Mouse (Mus musculus): ENCODE data around the gene Elf2.

The Elf2 gene

DNA sequence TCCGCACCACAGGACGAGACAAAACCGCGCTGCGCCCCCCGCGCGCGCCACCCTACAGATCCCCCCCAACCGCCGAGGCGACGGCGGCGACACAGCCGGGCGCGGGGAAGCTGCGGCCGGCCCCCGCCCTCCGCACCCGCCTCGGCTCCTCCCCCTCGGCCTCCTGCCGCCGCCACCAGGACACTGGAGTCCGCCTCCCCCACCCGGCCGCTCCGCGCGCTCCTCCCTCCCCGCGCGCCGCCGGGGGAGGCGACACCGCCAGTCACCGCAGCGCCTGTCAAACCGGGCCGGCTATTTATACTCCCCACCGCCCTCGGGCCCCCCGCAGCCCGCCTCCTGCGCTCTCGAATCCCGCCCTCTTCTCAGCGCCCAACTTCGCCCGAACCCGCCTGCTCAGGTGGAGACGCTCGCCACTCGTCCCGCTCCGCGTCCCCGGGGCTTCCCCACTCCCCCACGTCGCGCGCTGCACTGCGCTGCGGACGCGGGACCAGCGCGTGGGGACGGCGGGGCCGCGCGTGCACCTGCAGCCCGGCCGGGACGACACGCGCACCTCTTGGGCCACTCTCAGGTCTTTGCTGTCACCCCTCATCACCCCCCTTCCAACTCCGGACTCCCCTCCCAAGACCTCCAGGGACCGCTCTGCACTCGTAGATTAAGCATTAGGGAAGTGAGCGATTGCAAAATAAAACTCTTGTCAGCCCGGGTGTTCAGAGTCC, at the start of gene Elf2:
Elf2 (minus strand) TSS at position 112 of the 716 bp plus-strand sequence.
- peak; percentile 69 to 85 for DNase-seq (ENCODE audit: low spot score in 2 of 2)

DNA sequence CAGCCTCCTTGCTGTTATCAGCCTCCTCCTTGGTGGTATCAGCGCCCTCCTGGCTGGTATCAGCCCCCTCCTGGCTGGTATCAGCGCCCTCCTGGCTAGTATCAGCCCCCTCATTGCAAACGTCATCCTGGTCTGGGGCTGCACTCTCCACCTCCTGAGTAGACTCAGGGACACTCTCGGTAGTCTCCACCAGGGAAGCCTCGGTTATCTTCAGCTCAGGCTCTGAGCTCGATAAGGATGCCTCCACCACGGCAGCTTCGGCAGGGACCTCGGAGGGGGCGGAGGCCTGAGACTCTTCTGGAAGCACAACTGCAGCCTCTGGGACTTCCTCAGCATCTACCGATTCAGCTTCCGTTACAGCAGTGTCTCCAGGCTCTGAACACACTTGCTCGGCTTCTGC, 48.4 kb upstream of the Elf2 start:
- no peak for DNase-seq (ENCODE audit: low spot score in 2 of 2)

DNA sequence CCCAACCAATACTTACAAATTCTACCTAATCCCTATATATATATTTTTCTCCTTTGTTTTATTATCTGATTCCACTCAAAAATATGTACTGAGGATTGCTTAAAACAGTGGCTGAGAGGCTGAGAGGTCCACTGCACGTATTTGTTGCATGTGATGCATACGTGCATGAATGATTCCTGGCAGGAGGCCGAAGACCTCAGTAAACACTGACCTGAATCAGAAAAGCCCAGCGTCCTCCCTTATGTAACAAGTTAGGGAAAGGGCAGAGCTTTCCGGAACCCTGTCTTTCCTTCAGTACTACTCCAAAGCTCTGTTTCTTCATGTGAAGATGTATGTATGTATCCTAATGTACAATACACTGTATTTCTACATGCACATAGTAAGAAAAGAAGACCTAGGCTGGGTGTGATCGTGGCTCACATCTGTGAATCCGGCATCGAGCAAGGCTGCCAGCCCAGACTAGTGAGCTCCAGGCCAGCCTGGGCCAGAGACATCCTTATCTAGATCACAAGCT, 47.5 kb upstream of the Elf2 start:
- DNase-seq (ENCODE audit: low spot score in 2 of 2): no peak

DNA sequence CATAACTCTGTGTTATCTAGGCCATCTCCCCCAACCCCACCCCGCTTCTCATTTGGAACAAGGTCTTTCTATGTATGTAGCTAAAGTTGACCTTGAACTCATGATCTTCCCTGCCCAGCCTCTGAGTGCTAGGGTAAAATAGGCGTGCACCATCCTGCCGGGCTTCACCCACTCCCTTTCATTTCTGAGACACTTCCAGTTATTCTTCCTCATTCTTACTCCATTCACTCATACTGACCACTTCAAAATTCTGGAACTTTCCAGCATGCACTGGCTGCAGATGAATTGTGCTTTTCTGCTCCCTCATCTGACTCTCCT, 46.6 kb upstream of the Elf2 start:
- no peak for DNase-seq (ENCODE audit: low spot score in 2 of 2)

DNA sequence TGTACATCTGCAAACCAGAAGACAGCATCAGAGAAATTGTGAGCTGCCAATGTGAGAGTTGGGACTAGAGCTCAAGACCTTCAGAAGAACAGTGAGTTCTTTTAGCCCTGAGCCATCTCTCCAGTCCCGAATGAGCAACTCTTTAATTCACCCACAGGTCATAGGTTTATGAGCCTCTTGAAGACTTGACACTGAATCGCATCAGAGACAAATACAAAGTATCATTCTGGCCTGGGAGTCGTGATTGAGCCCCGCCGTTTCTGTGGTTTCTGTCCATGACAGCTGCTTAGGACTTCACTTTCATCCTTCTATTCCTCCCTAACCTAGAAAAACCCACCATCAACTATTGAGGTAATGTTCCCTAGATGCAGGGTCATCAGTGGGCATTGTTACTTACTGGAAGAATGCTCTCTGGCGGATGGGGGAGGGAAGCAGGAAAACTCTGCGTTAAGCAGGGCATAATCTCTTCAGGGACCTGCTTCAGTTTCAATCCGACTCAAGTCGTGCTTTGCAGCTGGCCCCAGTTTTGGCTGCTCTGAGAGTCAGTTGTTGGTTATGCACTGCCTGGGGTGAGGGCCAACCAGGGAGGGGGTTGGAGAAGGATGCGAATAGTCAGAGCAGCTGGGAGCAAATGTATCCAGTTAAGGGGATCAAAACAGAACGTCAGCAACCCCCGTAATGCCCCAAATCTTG, 46.1 kb upstream of the Elf2 start:
- no peak for DNase-seq (ENCODE audit: low spot score in 2 of 2)

DNA sequence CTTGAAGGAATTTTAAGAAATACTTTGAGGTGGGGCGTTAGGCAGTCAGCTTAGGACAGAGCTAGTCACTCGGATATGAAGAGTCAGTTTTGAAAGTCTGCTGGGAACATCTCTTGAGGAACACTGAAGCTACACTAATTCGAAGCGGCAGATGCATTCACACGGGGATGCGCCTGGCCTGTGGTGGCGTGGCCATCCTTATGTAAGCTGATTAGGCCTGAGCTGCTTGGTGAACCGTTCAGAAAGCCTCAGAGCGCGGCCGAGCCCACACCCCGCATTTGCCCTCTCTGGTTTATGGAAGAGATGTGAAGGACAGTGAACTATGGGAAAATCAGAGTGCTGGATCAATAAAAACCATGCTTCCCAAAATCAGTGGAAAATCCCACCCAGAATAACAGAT, 42.9 kb upstream of the Elf2 start:
- no peak for DNase-seq (ENCODE audit: low spot score in 2 of 2)

DNA sequence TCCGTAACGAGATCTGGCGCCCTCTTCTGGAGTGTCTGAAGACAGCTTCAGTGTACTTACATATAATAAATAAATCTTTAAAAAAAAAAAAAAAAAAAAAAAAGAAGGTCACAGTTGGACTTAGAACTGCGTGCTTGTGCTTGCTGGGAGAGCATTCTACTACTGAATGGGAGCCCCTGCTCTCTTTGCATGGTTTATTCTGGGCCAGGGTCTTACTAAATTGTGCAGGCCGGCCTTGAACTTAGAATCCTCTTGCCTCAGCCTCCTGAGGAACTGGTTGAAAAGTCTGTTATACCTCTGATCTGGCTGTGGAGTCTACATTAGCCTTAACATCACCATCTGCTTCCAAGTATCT, 40.2 kb upstream of the Elf2 start:
- no peak for DNase-seq (ENCODE audit: low spot score in 2 of 2)

DNA sequence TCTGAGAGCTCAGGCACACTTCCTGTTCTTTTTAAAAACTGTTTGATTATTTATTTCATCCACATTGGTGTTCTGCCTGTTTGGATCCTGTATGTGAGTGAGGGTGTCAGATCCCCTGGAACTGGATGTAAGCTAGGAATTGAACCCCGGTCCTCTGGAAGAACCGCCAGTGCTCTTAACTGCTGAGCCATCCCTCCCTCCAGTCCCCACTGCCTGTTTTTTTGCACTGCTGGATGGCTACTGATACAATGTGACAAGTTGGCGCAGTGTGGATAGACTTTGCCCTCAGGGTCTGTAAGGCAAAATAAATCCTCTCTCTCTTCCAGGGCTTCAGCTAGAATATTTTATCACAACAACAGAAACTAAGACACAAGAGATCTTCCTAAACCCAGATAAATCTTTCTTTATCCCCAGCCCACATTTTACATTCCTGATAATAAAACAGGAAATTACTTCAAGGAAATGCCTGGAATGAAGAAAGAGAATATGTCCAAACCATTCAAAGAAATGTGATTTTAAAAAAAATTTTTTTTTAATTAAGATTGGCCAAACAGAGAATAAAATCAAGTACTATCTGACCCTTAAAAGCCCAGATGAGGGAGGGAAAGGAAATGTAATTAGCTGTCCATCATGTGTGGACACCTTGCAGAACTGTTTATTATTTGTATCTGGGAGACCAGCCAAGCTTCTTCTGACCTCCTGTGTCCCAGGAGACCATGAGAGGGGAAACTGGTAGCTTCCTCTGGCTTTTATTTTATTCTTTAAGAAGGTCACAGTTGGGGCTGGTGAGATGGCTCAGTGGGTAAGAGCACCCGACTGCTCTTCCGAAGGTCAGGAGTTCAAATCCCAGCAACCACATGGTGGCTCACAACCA, 39.6 kb upstream of the Elf2 start:
- DNase-seq (ENCODE audit: low spot score in 2 of 2): no peak

DNA sequence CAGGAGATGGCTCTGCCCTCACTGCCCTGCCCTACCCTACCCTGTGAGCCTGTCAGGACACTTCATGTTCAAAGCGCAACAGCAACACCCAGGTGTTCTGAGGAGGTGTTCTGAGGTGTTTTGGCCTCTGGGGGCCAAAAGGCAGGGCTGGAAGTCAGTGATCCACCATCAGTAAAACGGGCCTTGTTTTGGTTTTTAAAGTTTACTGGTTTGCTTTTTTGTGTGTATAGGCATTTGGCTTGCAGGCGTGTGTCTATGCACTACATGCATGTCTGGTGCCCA, 38.1 kb upstream of the Elf2 start:
- no peak for DNase-seq (ENCODE audit: low spot score in 2 of 2)

DNA sequence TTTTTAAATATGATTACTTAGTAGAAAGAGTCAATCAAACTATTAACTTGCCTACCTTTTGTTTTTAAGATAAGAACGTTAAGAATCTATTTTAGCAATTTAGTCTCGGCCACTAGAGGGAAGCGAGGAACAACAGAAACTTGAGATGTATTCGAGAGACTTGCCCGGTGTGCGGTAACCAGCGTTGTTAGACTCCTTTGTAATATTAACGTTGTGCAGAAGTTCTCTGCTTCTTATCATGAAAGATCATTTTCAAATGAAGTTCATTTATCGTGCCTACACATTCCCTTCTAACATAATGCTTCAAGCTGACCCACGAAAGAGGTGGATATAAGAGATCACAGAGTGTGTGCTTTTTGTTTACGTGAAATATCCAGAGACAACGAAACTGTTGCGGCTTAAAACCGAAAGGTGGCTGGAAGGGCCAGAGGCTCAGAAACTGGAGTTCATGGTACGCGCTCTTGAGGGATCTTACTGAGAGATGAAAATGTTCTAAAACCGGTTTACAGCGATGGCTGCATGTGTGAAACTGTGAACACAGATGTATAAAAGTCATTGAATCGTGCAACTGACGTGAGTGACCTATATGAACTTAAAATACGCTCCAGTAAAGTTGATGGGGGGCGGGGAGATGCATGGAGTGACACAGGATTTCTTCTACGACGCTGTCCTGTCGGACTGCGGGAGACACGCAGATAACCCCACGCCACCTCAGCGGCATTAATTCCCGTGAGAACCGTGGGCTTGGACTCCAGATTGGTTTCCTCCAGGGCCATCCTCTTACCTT, 37.6 kb upstream of the Elf2 start:
- DNase-seq (ENCODE audit: low spot score in 2 of 2): peak; percentile 15 to 18

DNA sequence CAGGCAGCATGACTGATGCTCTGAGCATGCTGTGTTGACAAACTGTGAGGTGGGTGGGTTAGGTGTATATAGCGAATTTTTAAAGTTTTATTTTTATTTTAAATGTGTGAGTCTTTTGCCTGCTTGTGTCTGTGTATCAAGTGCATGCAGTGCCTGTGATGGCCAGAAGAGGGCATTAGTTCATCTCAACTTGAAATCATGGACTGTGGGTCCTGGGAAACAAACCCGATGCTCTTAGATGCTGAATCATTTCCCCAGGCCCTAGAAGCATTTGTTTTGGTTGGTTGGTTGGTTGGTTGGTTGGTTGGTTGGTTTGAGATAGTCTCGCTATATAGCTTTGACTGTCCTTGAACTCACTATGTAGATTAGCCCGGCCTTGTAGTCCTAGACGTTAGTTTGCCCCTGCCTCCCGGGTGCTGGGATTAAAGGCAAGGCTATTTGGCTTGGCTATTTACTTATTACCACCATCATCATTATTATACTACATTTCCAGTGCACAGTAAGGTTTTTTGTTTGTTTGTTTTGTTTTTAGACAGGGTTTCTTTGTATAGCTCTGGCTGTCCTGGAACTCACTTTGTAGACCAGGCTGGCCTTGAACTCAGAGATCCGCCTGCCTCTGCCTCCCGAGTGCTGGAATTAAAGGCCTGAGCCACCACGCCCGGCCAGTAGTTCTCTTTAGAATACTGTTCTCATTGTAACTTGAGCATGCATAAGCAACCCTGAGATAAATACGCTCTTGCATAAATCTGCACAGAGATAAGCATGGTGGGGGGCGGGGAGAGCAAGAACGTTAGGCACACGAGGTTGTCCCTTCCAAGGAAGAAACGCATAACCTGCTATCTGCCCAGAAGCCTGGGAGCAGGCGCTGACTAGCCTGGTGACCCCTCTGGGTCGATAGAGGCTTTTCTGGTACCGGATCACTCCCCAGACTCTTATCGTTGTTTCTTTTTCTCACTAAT, 35.1 kb upstream of the Elf2 start:
- peak; percentile 22 to 64 for DNase-seq (ENCODE audit: low spot score in 2 of 2)

DNA sequence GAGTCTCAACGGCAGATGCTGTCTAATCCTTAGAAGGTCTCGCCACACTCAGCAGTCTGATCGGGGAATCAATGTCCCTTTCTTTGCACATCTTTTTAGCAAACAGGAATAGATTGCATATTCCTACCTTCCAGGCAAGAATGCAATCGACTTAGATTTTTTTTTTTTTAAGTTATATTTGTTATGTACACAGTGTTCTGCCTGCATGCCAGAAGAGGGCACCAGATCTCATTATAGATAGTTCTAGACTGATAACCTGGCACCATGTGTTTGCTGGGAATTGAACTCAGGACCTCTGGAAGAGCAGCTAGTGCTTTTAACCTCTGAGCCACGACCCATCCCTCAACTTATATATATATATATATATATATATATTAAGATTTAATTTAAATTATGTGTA, 33.1 kb upstream of the Elf2 start:
- DNase-seq (ENCODE audit: low spot score in 2 of 2): no peak

DNA sequence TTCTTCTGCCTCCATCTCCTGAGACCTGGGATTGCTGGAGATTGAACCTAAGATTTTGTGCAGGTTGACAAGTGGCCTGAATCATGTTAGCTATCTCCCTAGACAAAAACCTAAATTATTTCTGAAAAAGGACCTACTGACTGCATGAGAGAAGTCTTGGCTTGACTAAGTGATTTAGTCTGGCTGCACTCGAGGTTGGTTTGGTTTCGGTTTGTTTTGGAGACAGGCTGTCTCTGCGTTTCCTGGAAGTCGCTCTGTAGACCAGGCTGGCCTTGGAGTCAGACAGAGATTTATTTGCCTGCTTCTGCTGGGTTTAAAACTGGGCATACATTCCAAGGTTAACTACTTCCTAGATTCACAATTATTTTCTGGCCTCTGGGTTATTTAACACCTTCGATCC, 32.4 kb upstream of the Elf2 start:
- DNase-seq (ENCODE audit: low spot score in 2 of 2): no peak

DNA sequence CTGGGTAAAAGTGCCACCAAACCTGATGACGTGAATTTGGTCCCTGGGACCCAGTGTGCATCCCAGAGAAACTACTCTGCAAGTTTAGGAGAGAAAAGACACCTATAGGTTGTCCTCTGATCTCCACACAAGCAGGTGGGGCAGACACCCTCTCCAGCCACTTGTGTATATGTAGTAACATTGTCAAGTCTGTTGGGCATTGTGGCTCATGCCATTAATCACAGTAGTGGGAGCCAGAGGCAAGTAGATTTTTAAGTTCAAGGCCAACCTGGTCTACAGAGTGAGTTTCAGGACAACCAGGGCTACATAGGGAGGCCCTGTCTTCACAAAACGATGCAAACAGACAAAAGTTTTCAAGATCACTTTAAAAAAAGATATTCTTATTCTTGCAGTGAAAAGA, 31.4 kb upstream of the Elf2 start:
- no peak for DNase-seq (ENCODE audit: low spot score in 2 of 2)

DNA sequence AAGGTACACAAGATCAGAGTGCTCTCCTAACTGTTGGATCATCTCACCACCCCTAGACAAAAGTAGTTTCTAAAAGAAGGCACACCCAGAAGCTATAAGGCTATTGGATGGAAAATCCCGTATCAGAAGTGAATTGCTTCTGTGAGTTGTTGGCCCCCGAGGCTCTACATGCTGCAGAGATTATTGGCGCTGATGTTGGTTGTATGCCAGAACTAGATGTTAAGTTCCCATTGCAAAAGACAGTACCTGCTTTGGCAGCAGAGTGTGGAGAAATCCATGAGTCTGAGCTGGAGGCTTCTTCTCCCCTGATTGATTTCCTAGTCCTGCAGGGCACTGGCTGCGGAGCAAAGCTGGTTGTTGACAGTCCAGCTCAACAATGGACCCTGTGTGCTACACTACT, 27.5 kb upstream of the Elf2 start:
- no peak for DNase-seq (ENCODE audit: low spot score in 2 of 2)

DNA sequence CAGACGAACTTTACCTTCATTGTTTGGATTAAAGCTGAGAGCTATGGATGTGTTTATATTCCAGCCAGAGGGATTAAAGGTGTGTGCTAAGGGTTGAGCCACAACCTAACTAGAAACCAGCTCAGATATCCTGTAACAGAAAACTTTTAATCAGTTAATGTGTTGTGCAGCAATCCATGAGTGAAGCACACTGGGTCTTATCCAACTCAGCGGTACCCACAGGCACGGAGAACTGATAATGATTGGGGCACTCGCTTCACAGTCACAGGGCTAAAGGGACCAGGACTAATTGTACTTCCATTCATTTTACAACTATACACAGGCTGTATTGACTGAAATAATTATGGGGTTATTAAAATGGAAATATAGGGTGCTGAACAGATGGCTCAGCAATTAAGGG, 26.5 kb upstream of the Elf2 start:
- no peak for DNase-seq (ENCODE audit: low spot score in 2 of 2)

DNA sequence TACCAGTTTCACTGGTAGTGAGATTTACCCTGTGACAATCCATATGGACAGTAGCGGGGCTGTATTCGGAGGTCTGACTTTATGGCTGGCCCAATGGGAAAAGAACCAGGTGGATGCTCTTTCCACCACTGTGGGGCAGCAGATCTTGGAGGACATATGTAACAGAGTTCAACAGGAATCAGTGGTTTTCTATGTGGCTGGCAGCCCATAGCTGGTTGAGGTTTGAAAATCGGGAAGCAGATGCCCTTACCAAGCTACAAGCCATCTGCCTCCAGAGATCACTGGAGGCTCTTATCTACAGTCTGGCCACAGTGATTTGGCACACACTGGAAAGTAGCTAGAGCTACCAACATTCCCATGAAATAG, 25.0 kb upstream of the Elf2 start:
- no peak for DNase-seq (ENCODE audit: low spot score in 2 of 2)

DNA sequence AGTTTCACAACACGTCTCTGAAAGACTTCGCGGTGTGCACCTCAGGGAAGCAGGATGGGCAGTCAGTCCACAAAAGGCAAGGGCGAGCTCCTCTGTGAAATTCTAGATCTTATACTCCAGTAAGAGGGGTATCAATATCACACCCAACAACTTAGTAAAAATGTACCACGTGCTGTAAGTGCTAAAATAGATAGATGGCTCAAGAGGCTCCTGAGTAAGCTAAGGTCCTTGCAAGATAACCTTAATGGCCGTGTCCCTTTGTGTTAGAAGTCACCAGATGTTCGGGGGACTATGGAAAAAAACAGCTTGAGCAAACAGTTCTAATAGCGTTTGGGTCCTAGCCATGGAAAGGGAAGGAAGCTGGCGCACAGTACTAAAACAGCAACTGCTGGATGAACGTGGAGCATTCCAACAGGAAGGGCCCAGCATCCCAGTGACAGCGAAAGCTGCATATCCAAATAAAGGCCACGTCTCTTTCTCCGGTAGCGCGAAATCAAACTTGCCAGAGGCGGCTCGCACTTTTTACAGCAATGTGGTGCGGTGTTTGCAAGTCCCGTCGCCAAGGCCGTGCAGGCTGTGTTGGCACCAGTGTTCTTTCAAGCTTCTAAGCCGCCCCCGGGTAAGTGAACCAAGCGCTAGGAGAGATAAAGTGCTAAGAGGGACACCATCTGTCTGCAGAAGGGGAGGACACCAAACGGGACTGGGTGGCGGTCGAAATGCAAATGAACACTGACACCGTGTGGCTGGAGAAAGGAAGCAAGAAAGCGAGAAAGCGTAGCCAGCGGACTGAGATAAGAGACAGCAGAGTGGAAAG, 24.4 kb upstream of the Elf2 start:
- DNase-seq (ENCODE audit: low spot score in 2 of 2): peak; percentile 65 to 74

DNA sequence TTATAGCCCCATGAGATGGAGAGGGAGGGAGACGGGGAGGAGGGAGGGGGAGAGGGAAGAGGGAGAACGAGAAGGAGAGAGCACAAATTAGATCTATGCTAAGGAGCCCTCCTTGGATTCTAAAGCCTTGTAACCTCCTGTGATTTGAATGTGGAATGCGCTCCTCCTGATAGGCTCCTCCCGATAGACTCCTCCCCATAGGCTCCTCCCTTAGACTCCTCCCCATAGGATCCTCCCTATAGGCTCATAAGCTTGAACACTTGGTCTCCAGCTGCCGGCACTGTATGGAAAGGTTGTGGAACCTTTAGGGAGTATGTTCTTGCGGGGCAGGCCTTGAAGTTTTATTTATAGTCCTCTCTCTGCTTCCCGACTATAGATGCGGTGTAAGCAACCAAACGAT, 20.6 kb upstream of the Elf2 start:
- no peak for DNase-seq (ENCODE audit: low spot score in 2 of 2)
